Mouse (Mus musculus) heart, postnatal 0 days (tissue): ENCODE measurements around the gene Lamtor2. TPM values are rescaled to one million over a fixed set of nuclear protein-coding genes. Genes with fewer than 3 reads are reported as not detected.
A peak's percentile ranks its signal among the peaks of the same experiment; 100 is the strongest.

Source experiments
- ATAC-seq: fragments of 200-750 bp; cut with Nextera tagmentation; 2 replicates; pipeline ENCODE4 v1.8.0; 2017; ENCODE audit warnings: low read depth, moderate number of reproducible peaks, moderate library complexity; ENCODE audit not compliant: insufficient read depth
- DNase-seq: peaks from one replicate; pipeline ENCODE4 v3.0.0-alpha.2; 2016; ENCODE audit warnings: low spot score
- H3K27ac ChIP-seq: fragments of 300-500 bp; sonication (generic); 2 replicates; pipeline ENCODE4 v1.5.1; 2014; ENCODE audit warnings: low read depth, mild to moderate bottlenecking
- H3K27me3 ChIP-seq: fragments of 300-500 bp; sonication (generic); 2 replicates; pipeline ENCODE4 v1.6.1; 2014; ENCODE audit warnings: low read length, mixed read lengths; ENCODE audit not compliant: control insufficient read depth, insufficient read depth
- H3K36me3 ChIP-seq: fragments of 300-500 bp; sonication (generic); replicated peaks from 2 replicates; pipeline ENCODE4 v1.6.1; 2014; ENCODE audit warnings: low read length, mixed read lengths; ENCODE audit not compliant: control insufficient read depth, insufficient read depth
- H3K4me1 ChIP-seq: fragments of 300-500 bp; sonication (generic); 2 replicates; pipeline ENCODE4 v1.6.1; 2014; ENCODE audit warnings: antibody characterized with exemption; ENCODE audit not compliant: control insufficient read depth, insufficient read depth
- H3K4me2 ChIP-seq: fragments of 300-500 bp; sonication (generic); 2 replicates; pipeline ENCODE4 v1.6.1; 2014; ENCODE audit warnings: low read depth, mild to moderate bottlenecking, low read length, moderate library complexity
- H3K4me3 ChIP-seq: fragments of 300-500 bp; sonication (generic); 2 replicates; pipeline ENCODE4 v1.5.1; 2014; ENCODE audit warnings: low read depth, low read length
- H3K9ac ChIP-seq: fragments of 300-500 bp; sonication (generic); replicated peaks from 2 replicates; pipeline ENCODE4 v1.6.1; 2014; ENCODE audit warnings: low read depth, low read length, mixed read lengths
- H3K9me3 ChIP-seq: fragments of 300-500 bp; sonication (generic); replicated peaks from 2 replicates; pipeline ENCODE4 v1.6.1; 2016; ENCODE audit warnings: low read length; ENCODE audit not compliant: control insufficient read depth
- CTCF ChIP-seq: IDR thresholded peaks from 2 replicates; pipeline ENCODE4 v1.5.1; 2016; ENCODE audit warnings: antibody characterized with exemption, control low read depth, low read depth
- EP300 ChIP-seq: IDR thresholded peaks from 2 replicates; pipeline ENCODE4 v1.6.1; 2016; ENCODE audit warnings: antibody characterized with exemption, low read depth
- WGBS: fragments of 180-500 bp; shearing (Covaris S2); extraction: QIAGEN DNeasy Blood & Tissue Kit; methylation state at CpG from one replicate; pipeline ENCODE4 v1.1.7; 2014; 5-methylcytosine and 5-hydroxymethylcytosine counted together
- polyA plus RNA-seq: library from polyadenylated mRNA; unstranded; fragments of >200 nt; fragmentation: Nextera tagmentation; extraction: Ambion mirVana; gene quantifications from 2 replicates; pipeline ENCODE4 v1.2.1, GENCODE M21; 2015
- total RNA-seq: library from RNA; depleted of rRNA; stranded (reverse); fragments of >200 nt; gene quantifications from 2 replicates; pipeline ENCODE4 v1.2.3, GENCODE M21; 2014; ENCODE audit warnings: low replicate concordance

Lamtor2 gene
- total and polyA plus RNA-seq, 2 experiments from 2014 or later = 3.6 to 131 TPM

GRCm38 (mm10) chr3:88521803-88522331 lies 31.0 kb downstream of the Lamtor2 start:
- no peak for TF ChIP-seq EP300
- peak; percentile 92 for TF ChIP-seq CTCF
- no peak overlapping the region for H3K9ac ChIP-seq
- no peak overlapping the region for H3K4me2 ChIP-seq
- peaks cover 3% of the 10 kb centered on the region; the same call in 1 of the 2 replicates for H3K4me1 ChIP-seq
- H3K27me3 ChIP-seq = no peaks in the 10 kb centered on the region
- H3K27ac ChIP-seq = no peak overlapping the region
- no peak overlapping the region for H3K4me3 ChIP-seq
- no peaks in the 10 kb centered on the region; the same call in 1 of the 2 replicates for H3K36me3 ChIP-seq
- 25% methylated on average over 9 of the region's 9 CpGs for WGBS
- DNase-seq (peak; percentile 82), ATAC-seq (peak; percentile 45)
- no peaks in the 10 kb centered on the region for H3K9me3 ChIP-seq

- Histone ChIP-seq H3K4me2 (no peak overlapping the region), H3K4me3 (no peak overlapping the region), H3K36me3 (no peaks in the 10 kb centered on the region; the same call in 1 of the 2 replicates), H3K9me3 (no peaks in the 10 kb centered on the region), H3K9ac (no peak overlapping the region), H3K4me1 (no peaks in the 10 kb centered on the region), H3K27ac (no peak overlapping the region), H3K27me3 (no peaks in the 10 kb centered on the region)
- no peak for ATAC-seq
- whole genome bisulfite sequencing = 87% methylated on average over 6 of the region's 6 CpGs
- TF ChIP-seq CTCF = no peak
- TF ChIP-seq EP300 = no peak
- DNase-seq = no peak
These were observed 31.7 kb downstream of the Lamtor2 start for GRCm38 (mm10) chr3:88521156-88521555.

GRCm38 (mm10) chr3:88520078-88520477 lies 32.8 kb downstream of the Lamtor2 start:
- H3K4me1 ChIP-seq = peaks cover 10% of the 10 kb centered on the region; the same call in 1 of the 2 replicates
- H3K36me3 ChIP-seq = no peaks in the 10 kb centered on the region; the same call in 1 of the 2 replicates
- no peaks in the 10 kb centered on the region for H3K9me3 ChIP-seq
- no peak overlapping the region for H3K4me2 ChIP-seq
- no peak for ATAC-seq
- WGBS = 78% methylated on average over 2 of the region's 2 CpGs
- no peak overlapping the region for H3K27ac ChIP-seq
- DNase-seq = no peak
- H3K27me3 ChIP-seq = no peaks in the 10 kb centered on the region
- no peak for TF ChIP-seq EP300
- H3K4me3 ChIP-seq = no peak overlapping the region
- H3K9ac ChIP-seq = no peak overlapping the region

GRCm38 (mm10) chr3:88518411-88518810 lies 34.5 kb downstream of the Lamtor2 start:
- ATAC-seq (no peak), DNase-seq (no peak)
- Histone ChIP-seq H3K27me3 (no peaks in the 10 kb centered on the region), H3K27ac (no peak overlapping the region), H3K4me1 (peaks cover 14% of the 10 kb centered on the region), H3K9me3 (no peaks in the 10 kb centered on the region), H3K9ac (no peak overlapping the region), H3K36me3 (no peaks in the 10 kb centered on the region), H3K4me2 (no peak overlapping the region), H3K4me3 (no peak overlapping the region)
- 90% methylated on average over 4 of the region's 4 CpGs for WGBS
- TF ChIP-seq EP300 (no peak), CTCF (no peak)

- no peak overlapping the region for H3K4me3 ChIP-seq
- H3K9ac ChIP-seq = no peak overlapping the region
- TF ChIP-seq CTCF = no peak
- no peak for TF ChIP-seq EP300
- DNase-seq = no peak
- no peak for ATAC-seq
- H3K4me2 ChIP-seq = no peak overlapping the region
- H3K36me3 ChIP-seq = no peaks in the 10 kb centered on the region
- no peaks in the 10 kb centered on the region for H3K9me3 ChIP-seq
- H3K27me3 ChIP-seq = no peaks in the 10 kb centered on the region
- 73% methylated on average over 2 of the region's 2 CpGs for WGBS
- H3K27ac ChIP-seq = no peak overlapping the region
- peaks cover 20% of the 10 kb centered on the region for H3K4me1 ChIP-seq
These were observed 36.5 kb downstream of the Lamtor2 start for GRCm38 (mm10) chr3:88516407-88516806.

GRCm38 (mm10) chr3:88515095-88515386 lies 37.8 kb downstream of the Lamtor2 start:
- H3K9ac ChIP-seq = no peak overlapping the region
- no peaks in the 10 kb centered on the region for H3K9me3 ChIP-seq
- no peak for DNase-seq
- no peak overlapping the region for H3K27ac ChIP-seq
- no peak overlapping the region for H3K4me2 ChIP-seq
- H3K4me1 ChIP-seq = peaks cover 27% of the 10 kb centered on the region
- no peaks in the 10 kb centered on the region for H3K36me3 ChIP-seq
- H3K4me3 ChIP-seq = no peak overlapping the region
- 97% methylated on average over 2 of the region's 2 CpGs for WGBS
- TF ChIP-seq CTCF (no peak), EP300 (no peak)
- ATAC-seq = no peak
- H3K27me3 ChIP-seq = no peaks in the 10 kb centered on the region
